Mouse (Mus musculus): ENCODE data around the gene Gm6657.

DNA sequence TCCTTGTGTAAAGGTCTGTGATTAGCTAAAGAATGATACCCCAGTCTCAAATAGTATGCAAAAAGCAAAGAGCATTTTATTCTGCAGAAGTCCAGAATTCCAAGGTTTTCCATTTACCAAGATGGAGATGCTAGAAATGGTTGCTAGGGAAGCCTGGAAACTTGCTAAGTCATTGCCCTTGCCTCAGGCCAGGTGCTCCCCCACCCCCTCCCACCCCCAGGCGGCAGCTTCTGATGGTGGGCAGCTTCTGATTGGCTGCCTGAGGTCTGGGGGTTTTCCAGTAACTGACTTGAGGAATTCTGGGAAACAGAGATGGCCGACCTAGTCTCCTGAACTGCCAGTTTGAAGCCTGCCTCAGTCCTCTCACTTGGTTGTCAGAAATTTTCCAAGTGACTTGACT lies 12.6 kb upstream of the Gm6657 start:
- no peak for TF ChIP-seq POLR2A (IDR thresholded peaks at IDR 0.05; ENCODE audit: low read depth, low read length)
- no peak for TF ChIP-seq CTCF (conservative IDR thresholded peaks at IDR 0.05; ENCODE audit: insufficient read depth, insufficient read length, low read depth, low read length)

Data from kidney, adult 2 months (tissue).